Mouse (Mus musculus): ENCODE data around the gene Cxcl16. TPM values are rescaled to one million over a fixed set of nuclear protein-coding genes. Genes with fewer than 3 reads are reported as not detected.
"Not testable (repeated sequence)": the region's sequence is repeated elsewhere in the genome, so short reads cannot be mapped to it uniquely, and the experiment has no call there.

Cxcl16 gene
- polyA plus RNA-seq, 1 experiment: 16.9 TPM

GRCm38 (mm10) chr11:70453261-70454044 lies 6.3 kb downstream of the Cxcl16 start:
- DNase-seq (ENCODE audit: low read depth): no peak

GRCm38 (mm10) chr11:70451797-70452498 lies 7.8 kb downstream of the Cxcl16 start, which contains the start of gene Med11:
Gene Med11, plus strand, starts transcription at chr11:70451919.
- DNase-seq (ENCODE audit: low read depth): peak; percentile 77

GRCm38 (mm10) chr11:70450926-70451325 lies 8.9 kb downstream of the Cxcl16 start:
- no peak for DNase-seq (ENCODE audit: low read depth)

GRCm38 (mm10) chr11:70447373-70447772 lies 12.4 kb downstream of the Cxcl16 start:
- no peak for DNase-seq (ENCODE audit: low read depth)

GRCm38 (mm10) chr11:70446756-70447155 lies 13.0 kb downstream of the Cxcl16 start:
- no peak for DNase-seq (ENCODE audit: low read depth)

GRCm38 (mm10) chr11:70444667-70445066 lies 15.1 kb downstream of the Cxcl16 start:
- no peak for DNase-seq (ENCODE audit: low read depth)

GRCm38 (mm10) chr11:70443964-70444363 lies 15.8 kb downstream of the Cxcl16 start:
- DNase-seq (ENCODE audit: low read depth): no peak

GRCm38 (mm10) chr11:70441882-70442281 lies 17.9 kb downstream of the Cxcl16 start:
- DNase-seq (ENCODE audit: low read depth): no peak

- no peak for DNase-seq (ENCODE audit: low read depth)
These were observed 19.1 kb downstream of the Cxcl16 start for GRCm38 (mm10) chr11:70440637-70441036.

GRCm38 (mm10) chr11:70438728-70439374 lies 20.9 kb downstream of the Cxcl16 start:
- no peak for DNase-seq (ENCODE audit: low read depth)

- no peak for DNase-seq (ENCODE audit: low read depth)
These were observed 22.4 kb downstream of the Cxcl16 start for GRCm38 (mm10) chr11:70437426-70437825.

- DNase-seq (ENCODE audit: low read depth): no peak
These were observed 24.3 kb downstream of the Cxcl16 start for GRCm38 (mm10) chr11:70435476-70435875.

- no peak for DNase-seq (ENCODE audit: low read depth)
These were observed 25.8 kb downstream of the Cxcl16 start for GRCm38 (mm10) chr11:70433951-70434350.

- DNase-seq (ENCODE audit: low read depth): no peak
These were observed 26.2 kb downstream of the Cxcl16 start for GRCm38 (mm10) chr11:70433569-70433943.

GRCm38 (mm10) chr11:70432895-70433568 lies 26.8 kb downstream of the Cxcl16 start:
- no peak for DNase-seq (ENCODE audit: low read depth)

GRCm38 (mm10) chr11:70432048-70432894 lies 27.5 kb downstream of the Cxcl16 start, which contains the start of gene Arrb2:
Gene Arrb2, plus strand, starts transcription at chr11:70432635.
- peak; percentile 65 for DNase-seq (ENCODE audit: low read depth)

GRCm38 (mm10) chr11:70431574-70431973 lies 28.2 kb downstream of the Cxcl16 start:
- DNase-seq (ENCODE audit: low read depth): no peak

- DNase-seq (ENCODE audit: low read depth): not testable (repeated sequence)
These were observed 33.2 kb downstream of the Cxcl16 start for GRCm38 (mm10) chr11:70426598-70426997.

GRCm38 (mm10) chr11:70419486-70419885 lies 40.3 kb downstream of the Cxcl16 start:
- no peak for DNase-seq (ENCODE audit: low read depth)

GRCm38 (mm10) chr11:70418199-70418598 lies 41.6 kb downstream of the Cxcl16 start:
- no peak for DNase-seq (ENCODE audit: low read depth)

- DNase-seq (ENCODE audit: low read depth): no peak
These were observed 45.8 kb downstream of the Cxcl16 start for GRCm38 (mm10) chr11:70413961-70414360.

All from gonadal fat pad, adult 2 months (tissue).